ENCODE assay signal across 11 mouse cellular contexts in the genomic region with DNA sequence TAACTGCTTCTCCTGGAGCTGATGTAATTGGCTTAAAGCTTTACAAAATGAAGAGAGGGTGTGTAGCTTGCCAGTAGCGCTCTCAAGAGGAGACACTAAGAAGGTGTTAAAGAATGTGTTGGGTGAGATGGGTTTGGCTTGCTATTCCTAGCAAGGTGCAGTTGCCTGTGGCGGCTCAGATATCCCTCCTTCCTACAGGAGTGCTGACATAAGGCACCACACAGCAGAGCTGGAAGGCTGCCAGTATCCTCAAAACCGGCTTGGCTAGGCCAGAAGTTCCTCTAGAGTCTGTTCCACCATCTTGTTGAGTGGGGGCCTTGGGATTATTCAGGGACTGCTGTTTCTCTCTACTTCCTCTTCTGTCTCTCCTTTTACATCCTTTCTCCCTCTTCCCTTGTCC.
DNase-seq lines count a peak whose midpoint lies in the region; ATAC-seq and TF ChIP-seq lines count a peak whose summit lies in the region.
"Had no signal": no experiment of that assay in that cellular context is flagged by ENCODE, and none has a peak within 500 bp of the region (broad histone marks: within the 10 kb centered on the region; RNA-seq: fewer than 3 reads in every experiment).

No protein-coding gene starts in this region.

- H3K4me3 ChIP-seq in forebrain, embryonic 14.5 days (ENCODE audit: low read depth, low read length): no peak overlapping the region
- no peak overlapping the region for H3K4me3 ChIP-seq in forebrain, embryonic 11.5 days (ENCODE audit: low read depth, low read length)
- no peak overlapping the region for H3K4me3 ChIP-seq in lung, adult 2 months (replicated peaks; ENCODE audit: extremely low read depth, low read depth, low read length)
- H3K4me3 ChIP-seq: neural tube, embryonic 12.5 days had no signal

- no peaks in the 10 kb centered on the region for H3K9me3 ChIP-seq in forebrain, embryonic 14.5 days (replicated peaks; ENCODE audit: control insufficient read depth, low read length)
- no peaks in the 10 kb centered on the region for H3K9me3 ChIP-seq in forebrain, embryonic 11.5 days (ENCODE audit: control insufficient read depth, low read length)
- H3K9me3 ChIP-seq: neural tube, embryonic 12.5 days had no signal

- no peak overlapping the region for H3K27ac ChIP-seq in forebrain, embryonic 14.5 days (ENCODE audit: low read depth, low read length)
- no peak overlapping the region for H3K27ac ChIP-seq in forebrain, embryonic 11.5 days (ENCODE audit: low read depth, low read length)
- H3K27ac ChIP-seq: neural tube, embryonic 12.5 days had no signal

- intact Hi-C loops in left cerebral cortex, postnatal 14 days (cut with DNase I): no loop called here

- H3K4me2 ChIP-seq in forebrain, embryonic 14.5 days (ENCODE audit: low read length): no peak overlapping the region
- no peak overlapping the region for H3K4me2 ChIP-seq in forebrain, embryonic 11.5 days (ENCODE audit: low read depth, low read length, severe bottlenecking)
- H3K4me2 ChIP-seq: neural tube, embryonic 12.5 days had no signal

- peak; percentile 42; the same call in 1 of the 2 replicates for ATAC-seq in forebrain, embryonic 14.5 days
- ATAC-seq in forebrain, embryonic 11.5 days (replicated peaks; ENCODE audit: low FRiP score): no peak
- ATAC-seq: liver, postnatal 0 days; Patski had no signal

- H3K4me1 ChIP-seq in forebrain, embryonic 14.5 days (ENCODE audit: control insufficient read depth, insufficient read depth, low read length): peaks cover 12% of the 10 kb centered on the region; the same call in 1 of the 2 replicates
- peaks cover 2% of the 10 kb centered on the region; the same call in 1 of the 2 replicates for H3K4me1 ChIP-seq in forebrain, embryonic 11.5 days (replicated peaks; ENCODE audit: control insufficient read depth, insufficient read depth, low read length)
- peaks cover 2% of the 10 kb centered on the region; the same call in 1 of the 2 replicates for H3K4me1 ChIP-seq in lung, adult 2 months (ENCODE audit: control insufficient read depth, insufficient read depth, low read length)

- no peaks in the 10 kb centered on the region for H3K27me3 ChIP-seq in forebrain, embryonic 14.5 days (replicated peaks; ENCODE audit: control insufficient read depth, insufficient read depth, low read length)
- H3K27me3 ChIP-seq in forebrain, embryonic 11.5 days (ENCODE audit: control insufficient read depth, insufficient read depth, low read length): no peaks in the 10 kb centered on the region

- H3K9ac ChIP-seq in forebrain, embryonic 14.5 days (ENCODE audit: low read length): no peak overlapping the region
- H3K9ac ChIP-seq in forebrain, embryonic 11.5 days (ENCODE audit: low read length): no peak overlapping the region
- H3K9ac ChIP-seq: liver, postnatal 0 days; neural tube, embryonic 12.5 days had no signal

- TF ChIP-seq CTCF in lung, adult 2 months (IDR thresholded peaks at IDR 0.05; ENCODE audit: insufficient read depth, low read length): no peak

- DNase-seq in forebrain, embryonic 14.5 days (ENCODE audit: low spot score): peak; percentile 77
- DNase-seq in forebrain, embryonic 11.5 days (ENCODE audit: low spot score): no peak
- peak; percentile 12 to 47 for DNase-seq in lung, adult 18-20 months
- no peak for DNase-seq in lung, adult 2 months
- DNase-seq in left cerebral cortex, postnatal 14 days (ENCODE audit: low spot score in 2 of 2): peak; percentile 32 to 53
- DNase-seq in right cerebral cortex, postnatal 4 days: peak; percentile 23
- DNase-seq in spleen, postnatal 36 days (ENCODE audit: low spot score in 2 of 2): no peak
- no peak for DNase-seq in adrenal gland, adult 8-10 months
- DNase-seq: liver, postnatal 0 days had no signal

- WGBS in forebrain, embryonic 14.5 days: 49% methylated on average over 3 of the region's 3 CpGs
- 87% methylated on average over 3 of the region's 3 CpGs for WGBS in forebrain, embryonic 11.5 days
- WGBS in lung, adult 2 months: 39% methylated on average over 3 of the region's 3 CpGs

- H3K36me3 ChIP-seq in forebrain, embryonic 14.5 days (ENCODE audit: control insufficient read depth, insufficient read depth, low read length): no peaks in the 10 kb centered on the region
- no peaks in the 10 kb centered on the region for H3K36me3 ChIP-seq in forebrain, embryonic 11.5 days (ENCODE audit: control insufficient read depth, insufficient read depth, low read length)
- H3K36me3 ChIP-seq: neural tube, embryonic 12.5 days had no signal

- no peak for TF ChIP-seq POLR2A in lung, adult 2 months (IDR thresholded peaks at IDR 0.05; ENCODE audit: borderline replicate concordance, extremely low read depth, low read depth, low read length)

Comparison
In these comparisons a context has a peak if more than half of its experiments do, and no peak if none do; other contexts are left out.
1. DNase-seq: peak in forebrain, embryonic 14.5 days (single experiment), lung, adult 18-20 months (2 of 2), left cerebral cortex, postnatal 14 days (2 of 2) and right cerebral cortex, postnatal 4 days (single experiment); none in forebrain, embryonic 11.5 days (single experiment), lung, adult 2 months (single experiment), spleen, postnatal 36 days (0 of 2) and adrenal gland, adult 8-10 months (single experiment).